ENCODE assay signal across 9 mouse cellular contexts in the genomic region with DNA sequence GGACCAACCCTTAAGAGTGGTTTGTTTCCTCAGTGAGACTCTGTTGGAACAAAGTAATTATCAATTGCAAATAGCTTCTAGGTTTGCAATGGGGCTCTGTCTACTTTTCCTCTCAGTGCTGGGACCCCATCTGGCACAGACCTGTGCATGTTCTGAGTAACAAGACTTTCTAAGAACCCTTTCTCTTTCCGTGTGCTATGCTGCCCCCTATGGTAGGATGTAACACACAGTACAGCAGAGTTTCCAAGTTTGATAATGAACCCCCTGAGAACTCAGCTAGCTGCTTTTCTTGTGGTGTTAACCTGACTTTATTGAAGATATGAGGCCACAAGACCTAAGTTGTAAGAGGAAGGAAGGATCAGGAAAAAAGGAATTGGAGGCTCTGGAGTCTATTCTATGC.
DNase-seq lines count a peak whose midpoint lies in the region; ATAC-seq lines count a peak whose summit lies in the region.
"Had no signal": no experiment of that assay in that cellular context is flagged by ENCODE, and none has a peak within 500 bp of the region (broad histone marks: within the 10 kb centered on the region; RNA-seq: fewer than 3 reads in every experiment).

No protein-coding gene starts in this region.

- peak; percentile 29 to 57 for DNase-seq in heart, postnatal 10 days
- peak; percentile 13 to 44 for DNase-seq in spleen, postnatal 36 days (ENCODE audit: low spot score in 2 of 2)
- DNase-seq in spleen, postnatal 14 days (ENCODE audit: low spot score in 2 of 2): no peak
- peak; percentile 20 for DNase-seq in embryonic facial prominence, embryonic 10.5 days (ENCODE audit: low spot score)
- DNase-seq in retina, embryonic 14.5 days (ENCODE audit: low spot score): peak; percentile 70
- no peak for DNase-seq in ovary, postnatal 10 days (ENCODE audit: low spot score)
- no peak for DNase-seq in cerebellum, adult 11 months

- 14% methylated on average over 1 of the region's 1 CpGs for WGBS in heart, embryonic 12.5 days
- WGBS in embryonic facial prominence, embryonic 10.5 days: 29% methylated on average over 1 of the region's 1 CpGs

- H3K9me3 ChIP-seq in heart, embryonic 12.5 days (replicated peaks): no peaks in the 10 kb centered on the region
- H3K9me3 ChIP-seq in embryonic facial prominence, embryonic 10.5 days: no peaks in the 10 kb centered on the region
- H3K9me3 ChIP-seq: neural tube, embryonic 12.5 days had no signal

- H3K9ac ChIP-seq in heart, embryonic 12.5 days: no peak overlapping the region
- H3K9ac ChIP-seq: neural tube, embryonic 12.5 days had no signal

- intact Hi-C loops in heart, postnatal 10 days (cut with DNase I): loop anchor here (1.0 to 5.0 kb wide), 2 partner anchors 213 to 289 kb away; no protein-coding TSS in a partner anchor

- H3K27me3 ChIP-seq in heart, embryonic 12.5 days (replicated peaks): no peaks in the 10 kb centered on the region
- no peaks in the 10 kb centered on the region for H3K27me3 ChIP-seq in embryonic facial prominence, embryonic 10.5 days (replicated peaks; ENCODE audit: low read depth, poor library complexity, severe bottlenecking)
- H3K27me3 ChIP-seq: neural tube, embryonic 12.5 days had no signal

- no peak overlapping the region for H3K4me2 ChIP-seq in heart, embryonic 12.5 days
- H3K4me2 ChIP-seq: neural tube, embryonic 12.5 days had no signal

- ATAC-seq in heart, embryonic 12.5 days (ENCODE audit: insufficient number of reproducible peaks, low FRiP score): no peak

- 0 out of 2 replicates have a peak, but pooled peaks cover 3% of the 10 kb centered on the region for H3K4me1 ChIP-seq in heart, embryonic 12.5 days (replicated peaks)
- no peaks in the 10 kb centered on the region for H3K4me1 ChIP-seq in embryonic facial prominence, embryonic 10.5 days
- H3K4me1 ChIP-seq: neural tube, embryonic 12.5 days had no signal

- H3K4me3 ChIP-seq in heart, embryonic 12.5 days: no peak overlapping the region
- no peak overlapping the region for H3K4me3 ChIP-seq in embryonic facial prominence, embryonic 10.5 days
- H3K4me3 ChIP-seq: neural tube, embryonic 12.5 days had no signal

- H3K36me3 ChIP-seq in heart, embryonic 12.5 days: 0 out of 2 replicates have a peak, but pooled peaks cover 2% of the 10 kb centered on the region
- peaks cover 6% of the 10 kb centered on the region; the same call in 1 of the 2 replicates for H3K36me3 ChIP-seq in embryonic facial prominence, embryonic 10.5 days (replicated peaks)
- H3K36me3 ChIP-seq: neural tube, embryonic 12.5 days had no signal

- no peak overlapping the region for H3K27ac ChIP-seq in heart, embryonic 12.5 days (ENCODE audit: poor library complexity, severe bottlenecking)
- no peak overlapping the region for H3K27ac ChIP-seq in embryonic facial prominence, embryonic 10.5 days (replicated peaks)
- H3K27ac ChIP-seq: neural tube, embryonic 12.5 days had no signal

Comparison
In these comparisons a context has a peak if more than half of its experiments do, and no peak if none do; other contexts are left out.
1. DNase-seq: peak in heart, postnatal 10 days (2 of 2), spleen, postnatal 36 days (2 of 2), embryonic facial prominence, embryonic 10.5 days (single experiment) and retina, embryonic 14.5 days (single experiment); none in spleen, postnatal 14 days (0 of 2), ovary, postnatal 10 days (single experiment) and cerebellum, adult 11 months (single experiment).